Mouse (Mus musculus): ENCODE measurements at regions not wholly inside any gene's neighbourhood (a gene's known extent, or its start where the extent isn't known, plus 50 kb on each side); places are given as distances from the start of the nearest gene placed in this dataset.

- no peak overlapping the region for H3K27ac ChIP-seq (ENCODE audit: insufficient read depth, low read length)
- no peaks in the 10 kb centered on the region for H3K4me1 ChIP-seq (ENCODE audit: control insufficient read depth, insufficient read depth, low read length)
- TF ChIP-seq POLR2A (IDR thresholded peaks at IDR 0.05; ENCODE audit: low read depth, low read length) (no peak), CTCF (IDR thresholded peaks at IDR 0.05; ENCODE audit: borderline replicate concordance, insufficient read depth, low read length) (no peak)
- H3K4me3 ChIP-seq (ENCODE audit: insufficient read depth, low read length) = no peak overlapping the region
Observed at GRCm38 (mm10) chr8:89152331-89152730, 108.4 kb upstream of the Sall1 start.

GRCm38 (mm10) chr8:89150952-89151351, 107.0 kb upstream of the Sall1 start:
- TF ChIP-seq CTCF (IDR thresholded peaks at IDR 0.05; ENCODE audit: borderline replicate concordance, insufficient read depth, low read length) (no peak), POLR2A (IDR thresholded peaks at IDR 0.05; ENCODE audit: low read depth, low read length) (no peak)
- H3K27ac ChIP-seq (ENCODE audit: insufficient read depth, low read length) = no peak overlapping the region
- H3K4me3 ChIP-seq (ENCODE audit: insufficient read depth, low read length) = no peak overlapping the region

GRCm38 (mm10) chr8:89141529-89142235, 97.7 kb upstream of the Sall1 start:
- no peak for TF ChIP-seq CTCF (IDR thresholded peaks at IDR 0.05; ENCODE audit: borderline replicate concordance, insufficient read depth, low read length)
- TF ChIP-seq POLR2A (IDR thresholded peaks at IDR 0.05; ENCODE audit: low read depth, low read length) = no peak
- Histone ChIP-seq H3K27ac (ENCODE audit: insufficient read depth, low read length) (no peak overlapping the region), H3K4me3 (ENCODE audit: insufficient read depth, low read length) (no peak overlapping the region), H3K4me1 (ENCODE audit: control insufficient read depth, insufficient read depth, low read length) (no peaks in the 10 kb centered on the region)

More at GRCm38 (mm10) chr8:89150952-89151351, 107.0 kb upstream of the Sall1 start:
- no peaks in the 10 kb centered on the region for H3K4me1 ChIP-seq (ENCODE audit: control insufficient read depth, insufficient read depth, low read length)

- Histone ChIP-seq H3K4me3 (ENCODE audit: insufficient read depth, low read length) (no peak overlapping the region), H3K27ac (ENCODE audit: insufficient read depth, low read length) (no peak overlapping the region), H3K4me1 (ENCODE audit: control insufficient read depth, insufficient read depth, low read length) (no peaks in the 10 kb centered on the region)
- no peak for TF ChIP-seq CTCF (IDR thresholded peaks at IDR 0.05; ENCODE audit: borderline replicate concordance, insufficient read depth, low read length)
- no peak for TF ChIP-seq POLR2A (IDR thresholded peaks at IDR 0.05; ENCODE audit: low read depth, low read length)
Observed at GRCm38 (mm10) chr8:89139876-89140275, 95.9 kb upstream of the Sall1 start.

- TF ChIP-seq CTCF (IDR thresholded peaks at IDR 0.05; ENCODE audit: borderline replicate concordance, insufficient read depth, low read length) = no peak
- TF ChIP-seq POLR2A (IDR thresholded peaks at IDR 0.05; ENCODE audit: low read depth, low read length) = no peak
- H3K4me1 ChIP-seq (ENCODE audit: control insufficient read depth, insufficient read depth, low read length) = no peaks in the 10 kb centered on the region
Observed at GRCm38 (mm10) chr8:89138416-89139125, 94.6 kb upstream of the Sall1 start.

GRCm38 (mm10) chr8:89134581-89135484, 90.9 kb upstream of the Sall1 start:
- TF ChIP-seq CTCF (IDR thresholded peaks at IDR 0.05; ENCODE audit: borderline replicate concordance, insufficient read depth, low read length) (no peak), POLR2A (IDR thresholded peaks at IDR 0.05; ENCODE audit: low read depth, low read length) (no peak)
- Histone ChIP-seq H3K4me1 (ENCODE audit: control insufficient read depth, insufficient read depth, low read length) (no peaks in the 10 kb centered on the region), H3K4me3 (ENCODE audit: insufficient read depth, low read length) (no peak overlapping the region), H3K27ac (ENCODE audit: insufficient read depth, low read length) (no peak overlapping the region)

More at GRCm38 (mm10) chr8:89138416-89139125, 94.6 kb upstream of the Sall1 start:
- Histone ChIP-seq H3K4me3 (ENCODE audit: insufficient read depth, low read length) (no peak overlapping the region), H3K27ac (ENCODE audit: insufficient read depth, low read length) (no peak overlapping the region)

GRCm38 (mm10) chr8:89134058-89134457, 90.1 kb upstream of the Sall1 start:
- Histone ChIP-seq H3K4me1 (ENCODE audit: control insufficient read depth, insufficient read depth, low read length) (no peaks in the 10 kb centered on the region), H3K4me3 (ENCODE audit: insufficient read depth, low read length) (no peak overlapping the region), H3K27ac (ENCODE audit: insufficient read depth, low read length) (no peak overlapping the region)
- no peak for TF ChIP-seq CTCF (IDR thresholded peaks at IDR 0.05; ENCODE audit: borderline replicate concordance, insufficient read depth, low read length)
- no peak for TF ChIP-seq POLR2A (IDR thresholded peaks at IDR 0.05; ENCODE audit: low read depth, low read length)

GRCm38 (mm10) chr8:89121051-89121450, 77.1 kb upstream of the Sall1 start:
- Histone ChIP-seq H3K27ac (ENCODE audit: insufficient read depth, low read length) (no peak overlapping the region), H3K4me3 (ENCODE audit: insufficient read depth, low read length) (no peak overlapping the region), H3K4me1 (ENCODE audit: control insufficient read depth, insufficient read depth, low read length) (no peaks in the 10 kb centered on the region)
- TF ChIP-seq POLR2A (IDR thresholded peaks at IDR 0.05; ENCODE audit: low read depth, low read length) (no peak), CTCF (IDR thresholded peaks at IDR 0.05; ENCODE audit: borderline replicate concordance, insufficient read depth, low read length) (no peak)

GRCm38 (mm10) chr8:89107895-89108660, 64.1 kb upstream of the Sall1 start:
- H3K27ac ChIP-seq (ENCODE audit: insufficient read depth, low read length) = no peak overlapping the region
- H3K4me3 ChIP-seq (ENCODE audit: insufficient read depth, low read length) = no peak overlapping the region
- no peaks in the 10 kb centered on the region for H3K4me1 ChIP-seq (ENCODE audit: control insufficient read depth, insufficient read depth, low read length)
- TF ChIP-seq CTCF (IDR thresholded peaks at IDR 0.05; ENCODE audit: borderline replicate concordance, insufficient read depth, low read length) (no peak), POLR2A (IDR thresholded peaks at IDR 0.05; ENCODE audit: low read depth, low read length) (no peak)
